Mouse (Mus musculus): ENCODE data around the gene Coq5. TPM values are rescaled to one million over a fixed set of nuclear protein-coding genes. Genes with fewer than 3 reads are reported as not detected.

Coq5 gene
- total RNA-seq, 1 experiment: 34.8 TPM

DNA sequence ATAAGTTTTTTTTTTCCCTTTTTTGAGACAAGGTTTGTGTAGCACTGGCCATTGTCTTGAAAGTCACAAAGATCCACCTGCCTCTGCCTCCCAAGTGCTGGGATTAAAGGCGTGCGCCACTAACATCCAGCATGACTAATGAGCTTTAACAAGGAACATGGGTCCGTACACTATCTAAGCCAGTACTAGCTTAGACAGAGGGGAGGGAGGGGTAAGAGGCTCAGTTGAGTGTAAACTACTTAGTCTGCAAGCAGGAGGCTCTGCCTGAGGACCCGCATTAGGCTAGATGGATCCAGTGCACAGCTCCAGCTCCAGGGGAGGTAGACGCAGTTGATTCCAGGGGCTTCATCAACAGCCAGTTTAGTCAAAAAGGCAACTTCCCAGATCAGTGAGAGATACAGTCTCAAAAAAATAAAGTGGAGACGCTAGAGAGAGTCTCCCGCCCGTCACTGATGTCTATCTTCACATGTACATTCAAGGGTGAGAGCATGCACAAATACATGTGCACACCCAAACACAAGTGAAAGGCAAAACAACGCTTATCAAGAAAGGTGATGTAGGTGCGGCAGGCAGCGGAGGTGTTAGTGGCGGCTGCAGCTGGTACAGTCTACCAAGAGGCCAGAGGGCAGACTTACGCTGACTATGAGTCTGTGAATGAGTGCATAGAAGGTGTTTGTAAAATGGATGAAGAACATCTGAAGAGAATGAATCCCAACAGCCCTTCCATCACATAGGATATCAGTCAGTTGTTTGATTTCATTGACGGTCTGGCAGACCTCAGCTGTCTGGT lies 16.8 kb upstream of the Coq5 start:
- H3K9ac ChIP-seq (ENCODE audit: insufficient read depth, low read depth, low read length, poor library complexity, severe bottlenecking): no peak overlapping the region
- in situ Hi-C loops (cut with MboI; ENCODE audit: low sequenced_read_pairs in 2 of 2, unreplicated experiment in 2 of 2): no loop called here
- no peak overlapping the region for H3K27ac ChIP-seq (ENCODE audit: insufficient read depth, low read depth, low read length, poor library complexity, severe bottlenecking)
- no peak overlapping the region for H3K4me3 ChIP-seq (ENCODE audit: insufficient read depth in 1 of 2, low read depth in 1 of 2, low read length in 2 of 2, poor library complexity in 1 of 2, severe bottlenecking in 1 of 2)
- TF ChIP-seq HCFC1 (IDR thresholded peaks at IDR 0.05; ENCODE audit: borderline replicate concordance, insufficient read depth, low read length): no peak
- H3K4me1 ChIP-seq (ENCODE audit: control insufficient read depth in 2 of 2, insufficient read depth in 2 of 2, low read length in 2 of 2, poor library complexity in 1 of 2): peaks cover 0 to 9% of the 10 kb centered on the region in 2 experiments; a peak in 2 of 4 replicates
- H3K36me3 ChIP-seq (ENCODE audit: control insufficient read depth, insufficient read depth, low read length, poor library complexity, severe bottlenecking): peaks cover 38% of the 10 kb centered on the region
- no peaks in the 10 kb centered on the region for H3K9me3 ChIP-seq (ENCODE audit: control insufficient read depth, insufficient read depth, low read depth, low read length)
- DNase-seq (ENCODE audit: low read depth, low spot score): no peak

DNA sequence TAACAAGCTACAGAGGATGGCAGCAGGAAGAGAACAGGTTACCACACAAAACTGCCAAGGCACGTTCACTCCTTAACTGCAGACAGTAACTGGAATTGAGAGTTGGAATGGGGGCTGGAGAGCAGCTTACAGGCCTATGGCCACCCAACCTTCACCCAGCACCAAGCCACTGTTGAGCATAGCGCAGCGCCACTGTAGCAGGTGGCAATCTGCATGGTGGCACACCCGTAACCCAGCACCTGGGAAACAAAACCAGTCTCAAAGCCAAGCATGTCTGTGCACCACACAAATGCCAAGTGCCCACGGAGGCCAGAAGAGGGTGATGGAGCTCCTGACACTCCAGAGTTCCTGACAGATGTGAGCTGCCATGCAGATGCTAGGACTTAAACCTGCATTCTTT lies 13.1 kb upstream of the Coq5 start:
- Histone ChIP-seq H3K36me3 (ENCODE audit: control insufficient read depth, insufficient read depth, low read length, poor library complexity, severe bottlenecking) (peaks cover 27% of the 10 kb centered on the region), H3K27ac (ENCODE audit: insufficient read depth, low read depth, low read length, poor library complexity, severe bottlenecking) (no peak overlapping the region), H3K4me3 (ENCODE audit: insufficient read depth in 1 of 2, low read depth in 1 of 2, low read length in 2 of 2, poor library complexity in 1 of 2, severe bottlenecking in 1 of 2) (no peak overlapping the region), H3K9ac (ENCODE audit: insufficient read depth, low read depth, low read length, poor library complexity, severe bottlenecking) (no peak overlapping the region), H3K9me3 (ENCODE audit: control insufficient read depth, insufficient read depth, low read depth, low read length) (no peaks in the 10 kb centered on the region), H3K4me1 (ENCODE audit: control insufficient read depth in 2 of 2, insufficient read depth in 2 of 2, low read length in 2 of 2, poor library complexity in 1 of 2) (peaks cover 0 to 10% of the 10 kb centered on the region in 2 experiments; a peak in 2 of 4 replicates)
- no peak for DNase-seq (ENCODE audit: low read depth, low spot score)
- in situ Hi-C loops (cut with MboI; ENCODE audit: low sequenced_read_pairs in 2 of 2, unreplicated experiment in 2 of 2): no loop called here
- TF ChIP-seq MAFK (IDR thresholded peaks at IDR 0.05; ENCODE audit: insufficient read depth, low read depth, low read length) (no peak), ZNF384 (IDR thresholded peaks at IDR 0.05; ENCODE audit: low read depth, low read length) (no peak), ZC3H11A (IDR thresholded peaks at IDR 0.05; ENCODE audit: borderline replicate concordance, low read depth, low read length) (no peak), HCFC1 (IDR thresholded peaks at IDR 0.05; ENCODE audit: borderline replicate concordance, insufficient read depth, low read length) (no peak), CHD2 (IDR thresholded peaks at IDR 0.05; ENCODE audit: low read depth, low read length) (no peak)

DNA sequence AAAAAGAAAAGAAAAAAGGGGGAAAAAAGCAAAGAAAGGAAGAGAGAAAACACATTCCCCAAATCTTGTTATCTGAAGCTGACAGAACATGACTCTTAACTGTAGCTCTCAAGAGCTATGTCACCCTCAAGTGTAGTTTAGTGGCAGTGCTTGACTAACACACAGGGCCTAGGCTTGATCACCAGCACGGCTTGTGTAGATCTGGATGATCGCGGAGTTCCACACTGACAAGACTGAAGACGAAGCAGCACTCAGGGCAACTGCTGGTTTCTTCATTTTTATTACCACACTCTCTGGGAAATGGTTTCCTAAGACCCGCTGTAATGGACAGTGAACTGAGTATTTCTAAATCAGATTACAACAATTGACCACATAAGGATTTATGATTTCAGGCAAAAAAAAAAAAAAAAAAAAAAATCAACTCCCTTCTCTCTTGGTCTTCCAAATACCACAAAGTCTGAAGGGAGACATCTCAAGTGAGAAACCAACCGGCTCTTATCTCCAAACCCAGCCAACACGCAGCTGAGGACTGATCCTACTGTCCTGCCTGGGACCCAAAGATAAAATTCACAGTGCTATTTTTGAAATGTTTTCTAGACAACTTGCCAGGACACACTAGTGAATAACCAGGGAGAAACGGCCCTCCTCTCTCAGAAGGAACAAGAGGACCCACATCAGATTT lies 12.5 kb upstream of the Coq5 start:
- in situ Hi-C loops (cut with MboI; ENCODE audit: low sequenced_read_pairs in 2 of 2, unreplicated experiment in 2 of 2): no loop called here
- no peaks in the 10 kb centered on the region for H3K9me3 ChIP-seq (ENCODE audit: control insufficient read depth, insufficient read depth, low read depth, low read length)
- H3K4me1 ChIP-seq (ENCODE audit: control insufficient read depth in 2 of 2, insufficient read depth in 2 of 2, low read length in 2 of 2, poor library complexity in 1 of 2): peaks cover 0 to 10% of the 10 kb centered on the region in 2 experiments; a peak in 2 of 4 replicates
- no peak for TF ChIP-seq ZNF384 (IDR thresholded peaks at IDR 0.05; ENCODE audit: low read depth, low read length)
- DNase-seq (ENCODE audit: low read depth, low spot score): no peak
- no peak overlapping the region for H3K27ac ChIP-seq (ENCODE audit: insufficient read depth, low read depth, low read length, poor library complexity, severe bottlenecking)
- no peak overlapping the region for H3K4me3 ChIP-seq (ENCODE audit: insufficient read depth in 1 of 2, low read depth in 1 of 2, low read length in 2 of 2, poor library complexity in 1 of 2, severe bottlenecking in 1 of 2)
- H3K36me3 ChIP-seq (ENCODE audit: control insufficient read depth, insufficient read depth, low read length, poor library complexity, severe bottlenecking): peaks cover 27% of the 10 kb centered on the region
- no peak overlapping the region for H3K9ac ChIP-seq (ENCODE audit: insufficient read depth, low read depth, low read length, poor library complexity, severe bottlenecking)

DNA sequence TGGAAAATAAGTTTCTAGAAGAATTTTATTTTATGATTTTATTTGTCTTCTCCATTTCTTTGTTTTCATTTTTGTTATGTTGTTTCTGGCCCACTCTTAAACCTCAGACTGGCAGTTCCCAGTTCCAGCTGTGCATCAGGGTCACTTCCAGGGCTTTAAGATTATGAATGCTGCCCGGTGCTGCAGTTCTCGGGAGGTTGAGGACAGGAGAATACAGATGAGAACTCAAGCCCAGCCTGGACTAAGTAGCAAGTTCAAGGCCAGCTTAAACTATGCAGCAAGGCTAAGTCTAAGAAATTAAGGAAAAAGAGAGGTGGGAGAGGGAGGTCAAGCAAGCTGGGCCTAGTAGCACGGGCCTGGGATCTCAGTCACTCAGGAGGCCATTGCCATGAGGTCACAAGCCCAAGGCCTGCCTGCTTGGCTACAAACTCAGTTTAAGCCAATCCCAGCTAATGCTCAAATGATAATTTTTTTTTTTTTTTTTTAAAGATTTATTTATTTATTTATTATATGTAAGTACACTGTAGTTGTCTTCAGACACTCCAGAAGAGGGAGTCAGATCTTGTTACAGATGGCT lies 11.9 kb upstream of the Coq5 start:
- Histone ChIP-seq H3K36me3 (ENCODE audit: control insufficient read depth, insufficient read depth, low read length, poor library complexity, severe bottlenecking) (peaks cover 26% of the 10 kb centered on the region), H3K4me1 (ENCODE audit: control insufficient read depth in 2 of 2, insufficient read depth in 2 of 2, low read length in 2 of 2, poor library complexity in 1 of 2) (peaks cover 0 to 9% of the 10 kb centered on the region in 2 experiments; a peak in 2 of 4 replicates), H3K9me3 (ENCODE audit: control insufficient read depth, insufficient read depth, low read depth, low read length) (no peaks in the 10 kb centered on the region), H3K9ac (ENCODE audit: insufficient read depth, low read depth, low read length, poor library complexity, severe bottlenecking) (no peak overlapping the region), H3K4me3 (ENCODE audit: insufficient read depth in 1 of 2, low read depth in 1 of 2, low read length in 2 of 2, poor library complexity in 1 of 2, severe bottlenecking in 1 of 2) (no peak overlapping the region), H3K27ac (ENCODE audit: insufficient read depth, low read depth, low read length, poor library complexity, severe bottlenecking) (no peak overlapping the region)
- no peak for DNase-seq (ENCODE audit: low read depth, low spot score)
- no peak for TF ChIP-seq ZC3H11A (IDR thresholded peaks at IDR 0.05; ENCODE audit: borderline replicate concordance, low read depth, low read length)
- in situ Hi-C loops (cut with MboI; ENCODE audit: low sequenced_read_pairs in 2 of 2, unreplicated experiment in 2 of 2): no loop called here

DNA sequence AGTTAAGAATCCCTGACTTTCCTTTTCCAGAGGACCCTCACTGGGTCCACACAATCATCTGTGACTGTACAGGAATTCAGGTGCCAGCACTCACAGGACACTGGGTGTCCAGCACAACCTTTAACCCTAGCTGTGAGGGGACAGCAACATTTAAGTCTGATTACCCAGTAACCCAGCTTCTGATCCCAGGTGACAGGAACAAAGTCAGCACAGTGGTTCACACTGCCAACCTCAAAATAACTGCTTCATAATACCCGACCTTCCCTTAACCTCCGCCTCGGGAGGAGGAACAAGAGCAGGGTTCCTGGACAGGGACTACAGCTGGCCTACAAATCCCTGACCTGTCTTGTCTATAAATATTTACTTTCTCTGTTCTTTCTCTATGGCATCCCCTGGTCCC lies 11.2 kb upstream of the Coq5 start:
- no peak overlapping the region for H3K9ac ChIP-seq (ENCODE audit: insufficient read depth, low read depth, low read length, poor library complexity, severe bottlenecking)
- H3K36me3 ChIP-seq (ENCODE audit: control insufficient read depth, insufficient read depth, low read length, poor library complexity, severe bottlenecking): peaks cover 19% of the 10 kb centered on the region
- in situ Hi-C loops (cut with MboI; ENCODE audit: low sequenced_read_pairs in 2 of 2, unreplicated experiment in 2 of 2): no loop called here
- no peak overlapping the region for H3K4me3 ChIP-seq (ENCODE audit: insufficient read depth in 1 of 2, low read depth in 1 of 2, low read length in 2 of 2, poor library complexity in 1 of 2, severe bottlenecking in 1 of 2)
- no peak for DNase-seq (ENCODE audit: low read depth, low spot score)
- no peaks in the 10 kb centered on the region for H3K9me3 ChIP-seq (ENCODE audit: control insufficient read depth, insufficient read depth, low read depth, low read length)
- no peak overlapping the region for H3K27ac ChIP-seq (ENCODE audit: insufficient read depth, low read depth, low read length, poor library complexity, severe bottlenecking)
- peaks cover 0 to 7% of the 10 kb centered on the region in 2 experiments; a peak in 2 of 4 replicates for H3K4me1 ChIP-seq (ENCODE audit: control insufficient read depth in 2 of 2, insufficient read depth in 2 of 2, low read length in 2 of 2, poor library complexity in 1 of 2)
- TF ChIP-seq HCFC1 (IDR thresholded peaks at IDR 0.05; ENCODE audit: borderline replicate concordance, insufficient read depth, low read length) (no peak), CHD2 (IDR thresholded peaks at IDR 0.05; ENCODE audit: low read depth, low read length) (no peak), ZNF384 (IDR thresholded peaks at IDR 0.05; ENCODE audit: low read depth, low read length) (no peak), MAFK (IDR thresholded peaks at IDR 0.05; ENCODE audit: insufficient read depth, low read depth, low read length) (no peak), ZC3H11A (IDR thresholded peaks at IDR 0.05; ENCODE audit: borderline replicate concordance, low read depth, low read length) (no peak)

All from ES-E14 (cell line).